Mouse (Mus musculus): ENCODE measurements at regions not wholly inside any gene's neighbourhood (a gene's known extent, or its start where the extent isn't known, plus 50 kb on each side); places are given as distances from the start of the nearest gene placed in this dataset.

DNA sequence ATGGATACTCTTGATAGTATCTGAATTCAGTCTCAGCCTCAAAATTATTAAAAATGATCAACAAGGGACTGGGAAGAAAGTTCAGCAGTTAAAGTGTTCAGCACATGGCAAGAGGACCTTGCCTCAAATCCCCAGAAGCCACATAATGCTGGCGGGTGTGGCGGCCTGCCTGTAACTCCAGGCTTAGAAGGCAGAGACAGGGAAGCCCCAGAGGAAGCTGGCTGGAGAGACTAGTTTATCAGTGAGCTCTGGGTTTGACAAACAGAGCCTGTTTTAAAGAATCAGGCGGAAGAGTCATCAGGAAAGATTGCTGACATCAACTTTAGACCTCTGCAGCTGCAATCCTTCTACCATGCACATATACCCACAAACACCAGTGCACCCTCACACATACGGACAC is 52.1 kb upstream of the Fyn start:
- DNase-seq (ENCODE audit: low spot score in 2 of 2): no peak

GRCm38 (mm10) chr10:39315434-39316174 is 53.1 kb upstream of the Fyn start:
- DNase-seq (ENCODE audit: low spot score in 2 of 2): no peak

DNA sequence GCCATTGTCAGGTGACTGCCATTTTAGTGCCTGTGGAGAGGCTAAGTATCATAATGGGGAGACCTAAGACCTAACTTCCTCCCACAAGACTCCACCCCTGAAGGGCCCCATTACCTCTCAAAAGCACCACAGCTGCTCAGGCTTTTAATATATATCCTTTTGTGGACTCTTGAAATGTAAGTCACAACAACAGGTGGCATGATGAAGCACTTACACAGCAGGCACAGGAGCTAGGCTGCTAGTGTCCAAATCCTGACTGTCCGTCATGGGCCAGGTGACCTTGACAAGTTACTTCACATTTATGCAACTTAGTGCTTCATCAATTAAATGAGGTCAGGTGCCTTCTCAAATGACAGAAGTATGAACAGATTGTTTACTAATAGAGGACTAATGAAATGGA is 57.2 kb upstream of the Fyn start:
- no peak for DNase-seq (ENCODE audit: low spot score in 2 of 2)

DNA sequence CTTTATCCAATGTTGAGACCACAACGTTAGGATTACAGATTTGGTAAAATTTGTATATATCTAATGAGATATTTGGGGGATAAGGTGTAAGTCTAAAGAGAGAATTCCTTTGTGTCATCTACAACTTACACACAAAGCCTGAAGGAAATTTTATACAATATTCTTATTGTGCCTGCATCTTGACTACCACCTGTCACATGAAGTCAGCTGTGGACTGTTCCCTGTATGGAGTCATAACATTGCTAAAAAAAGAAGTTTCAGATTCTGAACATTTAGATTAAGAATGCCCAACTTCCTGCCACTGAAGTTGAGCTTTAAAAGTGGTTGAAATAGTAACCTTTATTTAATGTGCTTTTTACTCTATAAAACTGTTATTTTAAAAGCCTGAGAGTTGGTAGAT is 60.1 kb upstream of the Fyn start:
- DNase-seq (ENCODE audit: low spot score in 2 of 2): no peak

- no peak for DNase-seq (ENCODE audit: low spot score in 2 of 2)
Observed at GRCm38 (mm10) chr10:39292703-39293496, 75.8 kb upstream of the Fyn start.

DNA sequence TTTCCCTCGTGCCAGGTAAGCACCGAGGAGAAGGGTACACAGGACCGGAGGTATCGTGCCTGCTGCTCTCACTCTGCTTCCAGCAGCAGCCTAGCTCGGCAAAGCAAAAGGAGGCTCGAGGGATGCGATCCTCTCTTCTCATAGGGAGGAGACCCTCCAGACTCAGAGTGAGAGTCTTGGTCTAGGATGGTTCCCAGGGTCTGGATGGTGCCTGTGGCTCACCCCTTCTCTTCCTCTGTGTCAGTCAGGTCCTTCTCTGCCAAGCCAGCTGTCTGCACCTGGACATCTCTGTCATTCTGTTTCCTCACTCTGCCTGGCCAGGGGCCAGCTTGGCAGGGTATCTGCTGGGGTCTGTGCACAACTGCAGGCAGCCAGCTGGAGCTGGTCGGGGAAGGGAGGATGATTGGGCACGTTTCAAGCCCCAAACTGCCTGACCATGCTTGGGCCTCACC is 76.9 kb upstream of the Fyn start:
- DNase-seq (ENCODE audit: low spot score in 2 of 2): no peak

DNA sequence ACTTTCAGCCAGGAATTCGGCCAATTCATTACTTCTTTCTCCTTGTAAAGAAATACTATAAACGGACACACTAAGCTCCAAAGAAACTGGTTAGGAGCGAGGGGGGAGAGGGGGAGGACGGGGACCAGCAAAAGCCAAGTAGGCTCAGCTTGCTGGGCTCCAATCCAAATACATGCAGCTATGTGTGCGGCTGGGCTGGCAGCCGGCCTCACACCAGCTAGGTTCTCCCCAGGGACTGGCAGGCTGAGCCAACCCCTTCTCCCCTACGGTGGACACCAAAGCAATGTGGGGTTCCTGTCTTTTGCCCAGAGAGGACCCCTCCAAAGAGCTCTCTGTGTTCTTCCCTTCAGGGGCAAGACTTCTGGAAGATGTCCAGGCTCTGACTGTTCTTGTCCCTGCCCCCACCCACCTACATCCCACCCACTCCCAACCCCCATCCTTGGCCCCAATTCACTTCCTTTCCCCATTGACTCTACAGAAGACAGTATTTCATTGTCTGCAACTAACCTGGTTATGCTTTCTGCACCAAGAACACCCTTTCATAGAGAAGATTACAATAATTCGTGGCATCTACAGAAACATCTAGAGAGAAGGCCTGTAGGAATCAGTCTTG is 77.4 kb upstream of the Fyn start:
- peak in 1 of 2 experiments; percentile 38 for DNase-seq (ENCODE audit: low spot score in 2 of 2)

- no peak for DNase-seq (ENCODE audit: low spot score in 2 of 2)
Observed at GRCm38 (mm10) chr10:39290245-39290644, 78.4 kb upstream of the Fyn start.

GRCm38 (mm10) chr10:39280366-39281000 is 88.2 kb upstream of the Fyn start:
- DNase-seq (ENCODE audit: low spot score in 2 of 2): no peak

GRCm38 (mm10) chr10:39274202-39274601 is 94.5 kb upstream of the Fyn start:
- DNase-seq (ENCODE audit: low spot score in 2 of 2): no peak

DNA sequence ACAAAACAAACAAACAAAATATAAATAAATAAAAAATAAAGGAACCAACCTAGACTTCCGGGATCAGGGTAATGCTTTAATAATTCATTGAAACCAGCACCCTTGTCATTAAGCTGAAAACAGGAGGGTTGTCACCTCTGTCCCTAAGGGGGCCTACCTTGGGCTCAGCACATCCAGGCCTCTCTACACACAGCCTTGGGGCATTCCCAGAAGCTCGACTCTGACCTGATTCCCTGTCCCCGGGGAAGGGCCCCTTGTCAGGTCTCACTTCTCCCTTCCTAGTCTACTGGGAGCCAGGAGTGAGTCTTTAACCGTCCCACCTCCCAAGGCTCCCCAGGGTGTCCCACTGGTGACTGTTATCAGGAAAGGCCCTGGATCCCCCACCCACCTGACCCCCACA is 95.2 kb upstream of the Fyn start:
- no peak for DNase-seq (ENCODE audit: low spot score in 2 of 2)

- DNase-seq (ENCODE audit: low spot score in 2 of 2): no peak
Observed at GRCm38 (mm10) chr10:39272387-39272949, 96.2 kb upstream of the Fyn start.

GRCm38 (mm10) chr10:39270406-39270805 is 98.2 kb upstream of the Fyn start:
- no peak for DNase-seq (ENCODE audit: low spot score in 2 of 2)

GRCm38 (mm10) chr10:39267236-39267635 is 101.4 kb upstream of the Fyn start:
- DNase-seq (ENCODE audit: low spot score in 2 of 2): no peak

DNA sequence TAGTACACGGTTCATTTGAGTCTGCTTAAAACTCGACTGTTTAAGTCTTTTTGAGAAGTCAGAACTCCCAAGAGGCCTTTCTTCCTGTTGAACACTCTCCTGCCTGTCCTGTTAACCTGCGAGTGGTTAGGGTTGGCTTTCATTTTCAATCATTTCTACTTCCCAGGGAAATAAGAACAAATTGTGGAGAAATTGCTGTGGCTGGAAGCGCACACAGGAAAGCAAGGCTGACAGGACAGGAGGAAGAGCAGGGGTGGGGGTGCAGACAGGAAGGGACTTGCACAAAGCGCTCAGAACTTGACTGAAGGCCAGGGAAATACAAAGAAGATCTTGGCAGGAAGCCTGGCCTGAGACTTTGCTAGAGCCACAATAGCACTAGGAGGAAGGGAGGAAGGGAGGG is 102.2 kb upstream of the Fyn start:
- peak; percentile 42 to 45 for DNase-seq (ENCODE audit: low spot score in 2 of 2)

DNA sequence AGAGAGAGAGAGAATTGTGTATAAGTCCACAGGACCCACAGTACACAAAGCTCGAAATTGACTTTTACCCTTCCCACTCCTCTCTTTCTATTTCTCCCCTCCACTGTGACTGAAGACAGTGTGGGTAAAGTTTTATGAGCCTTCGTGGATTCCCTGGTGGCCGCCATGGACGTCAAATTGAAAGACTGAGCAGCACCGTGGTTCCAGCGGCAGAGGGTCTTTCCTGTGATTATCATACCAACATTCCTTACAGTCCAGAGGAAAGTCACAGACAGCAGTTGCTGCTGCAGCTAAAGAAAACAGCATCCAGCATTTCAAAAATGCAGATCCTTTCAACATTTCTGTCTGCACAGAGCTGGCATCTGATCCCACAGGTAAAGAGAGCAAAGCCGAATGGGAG is 98.9 kb upstream of the Ccn6 start:
- no peak for DNase-seq (ENCODE audit: low spot score in 2 of 2)

DNA sequence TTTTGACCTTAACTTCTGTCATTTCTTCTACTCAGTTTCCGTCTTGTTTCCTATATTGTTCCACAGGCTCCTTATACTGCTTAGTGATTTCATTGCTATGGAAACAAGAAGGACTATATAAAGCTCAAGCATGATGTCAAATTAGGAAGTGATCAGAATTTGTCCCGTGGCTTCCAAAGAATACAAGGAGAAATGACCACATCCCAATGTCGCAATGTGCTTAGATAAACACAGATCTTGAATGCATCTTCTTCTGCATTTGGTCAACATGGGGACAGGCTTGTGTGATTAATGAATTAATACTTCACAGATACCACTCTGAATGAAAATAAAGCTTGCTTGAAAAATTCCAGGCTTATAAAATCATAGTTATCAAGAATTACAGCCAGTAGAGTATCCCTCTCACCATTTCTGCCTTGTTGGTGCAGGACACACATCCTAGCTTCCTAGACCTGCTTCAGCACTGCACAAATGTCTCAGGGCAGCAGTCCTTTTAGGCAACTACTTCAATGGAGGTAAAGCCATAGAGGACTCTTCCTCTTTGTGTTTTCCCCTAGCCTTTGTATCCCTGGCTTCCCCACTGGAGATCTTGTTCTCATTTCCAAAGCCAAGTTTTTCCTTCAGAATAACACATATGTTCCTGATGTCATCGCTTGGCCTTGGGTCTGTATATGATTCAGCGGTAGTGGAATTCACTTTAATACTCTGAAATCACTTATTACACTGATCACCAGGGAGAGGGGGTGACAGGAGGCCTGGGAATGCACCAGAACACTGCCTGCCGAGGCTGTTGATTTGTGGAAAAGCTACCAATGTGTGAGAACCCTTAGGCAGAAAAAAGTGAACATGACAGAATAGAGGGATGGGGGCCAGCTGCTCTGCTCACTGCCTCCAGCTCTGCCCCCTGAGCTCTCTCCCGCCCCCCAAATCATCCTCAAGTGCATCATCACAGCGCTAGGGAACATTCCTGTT is 97.9 kb upstream of the Ccn6 start:
- no peak for DNase-seq (ENCODE audit: low spot score in 2 of 2)

GRCm38 (mm10) chr10:39260061-39260460 is 96.5 kb upstream of the Ccn6 start:
- DNase-seq (ENCODE audit: low spot score in 2 of 2): no peak

DNA sequence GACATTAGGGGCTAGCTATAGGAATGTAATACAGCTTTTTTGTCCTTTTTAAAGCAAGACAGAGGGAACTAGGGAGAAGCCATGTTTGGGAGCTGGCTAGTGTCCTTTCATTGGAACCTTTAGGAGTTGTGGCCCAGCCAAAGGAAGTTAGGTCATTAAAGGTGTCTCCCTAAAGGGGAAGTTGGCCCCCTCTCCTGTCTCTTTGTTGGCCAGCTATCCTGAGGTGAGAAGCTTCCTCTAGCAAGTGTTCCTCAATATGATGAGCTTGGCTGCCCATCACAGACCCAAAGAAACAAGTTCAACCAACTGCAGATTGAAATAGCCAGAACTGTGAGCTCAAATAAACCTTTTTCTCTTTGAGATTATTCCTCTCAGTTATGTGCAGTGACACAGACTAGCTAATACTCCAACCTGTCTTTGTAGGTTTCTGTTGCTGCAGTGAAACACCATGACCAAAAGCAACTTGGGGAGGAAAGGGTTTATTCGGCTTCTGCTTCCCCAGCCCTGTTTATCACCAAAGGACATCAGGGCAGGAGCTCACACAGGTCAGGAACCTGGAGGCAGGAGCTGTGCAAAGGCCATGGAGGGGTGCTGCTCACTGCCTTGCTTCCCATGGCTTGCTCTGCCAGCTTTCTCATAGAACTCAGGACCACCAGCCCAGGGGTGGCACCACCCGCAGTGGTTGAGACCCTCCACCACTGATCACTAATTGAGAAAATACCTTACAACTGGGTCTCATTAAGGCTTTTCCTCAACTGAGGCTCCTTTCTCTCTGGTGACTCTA is 94.0 kb upstream of the Ccn6 start:
- DNase-seq (ENCODE audit: low spot score in 2 of 2): no peak

Data from adrenal gland, adult 18-20 months (tissue).